Mouse (Mus musculus) megakaryocyte, embryonic 14.5 days (primary cell): ENCODE measurements around the gene Mtfr2.

Experiments
- FLI1 ChIP-seq: IDR thresholded peaks from 2 replicates; pipeline ENCODE4 v1.6.1; 2012; ENCODE audit warnings: low read length, inconsistent platforms, mixed read lengths
- GATA1 ChIP-seq: IDR thresholded peaks from 3 replicates; pipeline ENCODE4 v1.6.1; 2012; ENCODE audit warnings: mixed read lengths, low read length, inconsistent platforms, borderline replicate concordance

DNA sequence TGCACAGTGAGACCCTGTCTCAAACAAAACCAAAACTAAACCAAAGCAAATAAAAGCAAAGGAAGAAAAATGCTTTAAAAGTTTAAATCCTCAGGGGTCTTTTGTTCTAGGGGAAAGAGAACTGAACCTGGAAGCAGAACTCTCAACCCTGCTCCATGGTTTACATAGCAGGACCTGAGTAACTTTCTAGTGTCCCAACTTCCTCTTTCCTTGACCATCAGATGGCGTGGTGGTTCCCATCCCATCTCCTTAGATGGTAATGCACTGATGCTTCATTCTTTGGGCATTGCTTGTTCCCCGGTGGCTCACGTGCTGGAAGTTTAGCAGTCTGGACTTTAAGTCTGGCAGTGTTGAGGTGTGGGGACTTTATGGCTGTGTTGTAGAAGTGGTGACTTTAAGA lies 33.8 kb downstream of the Mtfr2 start:
- no peak for TF ChIP-seq GATA1
- no peak for TF ChIP-seq FLI1
